Mouse (Mus musculus) adrenal gland (tissue): ENCODE measurements around the gene Gucy2d.

ENCODE experiments used
- intact Hi-C: fragments of 180-260 bp; cut with DNase I; formaldehyde crosslinking; loops from one replicate; pipeline ENCODE4 v1.15.1; 2025
- long read RNA-seq, 2 experiments: library from polyadenylated mRNA; unstranded; transcript quantifications; one replicate each; pipeline ENCODE4 v2.0.0; 2020; ENCODE audit warnings: borderline replicate concordance in 1 of 2; ENCODE audit not compliant: insufficient replicate concordance in 1 of 2

Gene Gucy2d
- long read RNA-seq, experiment 1 = 0 reads
- long read RNA-seq, experiment 2 = 0 reads

DNA sequence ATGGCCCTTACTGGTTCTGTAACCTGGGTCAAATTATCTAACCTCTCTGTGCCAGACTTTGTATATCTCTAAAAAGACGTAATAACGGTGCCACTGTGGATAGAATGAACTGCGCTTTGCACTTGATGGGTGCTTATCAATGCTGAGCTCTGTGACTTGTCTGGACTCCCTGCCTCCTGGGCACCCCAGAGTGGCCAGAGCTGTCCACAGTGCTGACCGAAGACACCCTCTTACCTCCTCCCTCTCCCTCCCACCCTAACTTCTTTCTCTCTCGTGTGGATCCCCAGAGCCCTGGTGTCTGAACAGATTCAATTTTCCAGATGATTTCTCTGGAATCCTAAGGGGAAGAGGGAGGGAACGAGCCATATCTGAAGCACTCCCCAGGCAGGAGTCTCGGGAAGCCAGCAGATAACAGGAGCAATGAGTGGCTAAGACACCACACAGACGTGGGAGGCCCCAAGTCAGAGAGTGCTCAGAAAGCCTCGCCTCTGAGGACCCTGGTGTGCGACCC is at the start of gene Gucy2d:
Gucy2d (plus strand) TSS at position 461 of the 511 bp plus-strand sequence.
- intact Hi-C loops = no loop called here

DNA sequence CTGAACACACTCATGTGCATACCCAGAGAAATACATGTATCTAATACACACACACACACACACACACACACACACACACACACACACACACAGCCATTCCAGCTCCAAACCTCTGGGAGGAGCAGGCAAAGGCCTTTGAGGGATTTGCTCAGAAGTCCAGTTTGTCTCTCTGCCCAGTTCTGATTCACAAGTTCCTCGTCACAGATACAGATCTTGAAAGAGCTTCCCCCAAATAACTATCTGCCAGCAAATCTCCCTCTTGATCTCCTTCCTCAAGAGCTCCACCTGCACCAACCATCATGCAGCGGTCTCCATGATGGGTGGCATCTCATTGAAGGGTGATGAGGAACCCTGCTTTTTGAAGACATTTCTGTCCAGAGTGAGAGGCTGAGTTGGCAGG is 49.7 kb upstream of the Gucy2d start:
- intact Hi-C loops = no loop called here

DNA sequence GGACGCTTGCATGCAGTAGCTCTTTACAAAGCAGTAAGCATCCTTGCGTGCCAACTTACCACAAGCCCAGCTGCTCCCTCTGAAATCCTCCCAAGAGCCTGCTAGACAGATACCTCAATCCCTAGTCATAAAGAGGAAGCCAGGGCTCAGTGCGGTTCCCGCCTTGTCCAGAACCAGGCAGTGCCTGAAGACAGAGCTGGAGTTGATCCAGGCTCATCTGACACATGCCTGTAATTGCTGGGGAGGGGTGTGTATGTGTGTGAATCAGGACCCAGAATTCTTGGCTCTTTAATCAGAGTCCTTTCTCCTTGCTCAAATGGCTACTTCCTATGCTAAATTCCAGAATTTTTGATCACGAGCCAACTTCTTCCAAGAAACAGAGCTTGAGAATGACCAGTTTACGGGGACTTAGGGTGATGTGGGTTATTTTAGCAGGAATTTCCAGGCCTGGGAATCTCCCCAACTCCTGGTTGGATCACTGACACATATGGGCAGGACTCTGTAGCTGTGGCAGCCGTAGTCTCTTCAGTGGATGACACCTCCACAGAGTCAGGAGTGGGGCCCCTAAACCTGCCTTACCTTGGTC is 48.8 kb upstream of the Gucy2d start:
- intact Hi-C loops = no loop called here

DNA sequence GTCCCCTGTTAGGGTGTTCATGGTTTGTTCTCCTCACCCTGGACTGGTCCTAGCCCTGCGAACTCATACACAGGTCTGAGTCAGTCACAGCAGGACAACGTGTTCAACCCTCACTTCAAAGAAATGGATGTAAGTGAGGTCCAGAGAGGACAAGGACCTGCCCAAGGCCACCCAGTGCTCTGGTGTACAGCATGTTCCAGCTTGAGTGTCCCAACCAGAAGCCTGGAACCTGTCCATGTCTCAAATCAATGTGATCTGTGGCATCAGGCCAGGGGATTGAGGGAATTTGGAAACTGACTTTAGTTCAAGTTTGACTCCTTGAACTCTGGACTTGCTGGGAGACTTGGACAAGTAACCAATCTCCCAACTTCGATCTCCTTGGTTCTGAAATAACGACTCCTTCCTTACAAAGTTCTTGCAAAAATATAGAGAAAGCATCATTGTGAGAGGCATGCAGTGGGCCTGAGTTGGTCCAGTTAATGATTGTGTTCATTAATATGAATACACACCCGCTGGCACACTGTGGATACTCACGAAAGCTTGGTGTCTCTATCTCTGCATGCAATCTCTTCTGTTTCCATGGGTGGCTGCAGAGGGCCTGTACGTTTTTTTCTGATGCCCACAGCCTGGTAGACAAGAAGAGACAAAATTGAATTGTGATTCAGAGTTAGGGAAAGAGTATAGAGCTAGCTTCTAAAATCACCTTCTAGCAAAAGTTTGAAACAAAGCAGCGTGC is 47.6 kb upstream of the Gucy2d start:
- intact Hi-C loops = no loop called here

DNA sequence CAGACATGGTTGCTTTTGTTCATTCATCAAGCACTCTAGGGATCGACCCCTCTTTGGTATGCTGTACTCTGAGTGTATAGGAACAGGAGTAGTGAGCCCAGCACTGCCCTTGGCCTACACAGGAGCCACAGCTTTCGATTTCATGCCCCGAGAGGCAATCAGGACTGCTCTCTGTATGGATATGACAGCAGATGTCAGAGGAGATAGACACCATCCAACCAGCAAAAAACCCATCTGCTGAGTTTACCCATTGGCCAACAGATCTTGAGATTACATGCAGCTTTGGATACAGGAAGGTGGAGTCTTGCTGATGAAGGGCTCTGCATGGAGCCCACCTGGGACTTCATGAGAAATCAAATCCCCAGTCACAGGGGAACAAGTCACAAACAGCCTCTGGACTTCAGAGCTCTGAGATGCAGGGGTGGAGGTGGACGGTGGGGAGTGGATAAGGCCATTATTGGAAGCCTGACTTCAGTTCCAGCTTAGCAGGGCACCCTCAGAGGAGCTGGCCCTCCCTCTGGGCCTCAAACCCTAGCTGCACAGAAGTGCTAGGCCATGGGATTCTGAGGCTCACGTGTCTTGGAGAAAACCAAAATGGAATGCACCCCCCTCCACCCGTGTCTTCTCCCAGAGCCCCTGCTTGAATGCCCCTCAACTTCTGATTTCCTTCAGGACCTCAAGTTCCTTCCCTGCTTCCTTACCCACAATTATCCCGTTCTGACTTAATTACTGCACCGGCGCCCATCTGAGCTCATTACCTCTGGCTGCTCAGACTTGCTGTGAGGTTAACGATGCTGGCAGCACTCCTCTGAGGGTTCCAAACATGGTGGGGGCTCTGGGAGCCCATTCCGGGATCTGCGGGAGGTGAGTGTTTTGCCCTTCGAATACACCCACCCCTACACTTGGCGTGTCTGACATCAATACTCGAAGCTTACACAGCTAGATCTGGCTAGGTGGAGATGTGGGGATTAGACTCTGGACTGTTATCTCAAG is 37.3 kb upstream of the Gucy2d start:
- intact Hi-C loops = no loop called here

DNA sequence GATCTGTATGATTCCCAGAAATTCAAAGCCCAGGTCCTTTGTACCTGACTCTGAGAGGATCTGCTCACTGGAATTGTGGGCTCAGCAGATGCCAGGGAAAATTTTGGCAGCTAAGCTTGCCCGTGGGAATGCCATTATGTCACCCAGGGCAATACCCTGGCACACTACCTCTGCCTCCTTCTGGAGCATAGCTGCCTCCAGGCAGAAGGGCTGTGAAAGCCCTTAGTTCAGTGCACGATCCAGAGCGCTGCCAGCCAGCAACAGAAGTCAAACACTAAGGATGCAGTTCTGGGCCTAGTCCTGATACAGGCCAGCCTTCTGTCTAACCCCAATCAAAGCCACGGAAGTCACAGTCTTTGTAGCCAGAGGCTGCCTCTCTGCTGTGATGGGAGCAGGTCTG is 36.2 kb upstream of the Gucy2d start:
- intact Hi-C loops = no loop called here

DNA sequence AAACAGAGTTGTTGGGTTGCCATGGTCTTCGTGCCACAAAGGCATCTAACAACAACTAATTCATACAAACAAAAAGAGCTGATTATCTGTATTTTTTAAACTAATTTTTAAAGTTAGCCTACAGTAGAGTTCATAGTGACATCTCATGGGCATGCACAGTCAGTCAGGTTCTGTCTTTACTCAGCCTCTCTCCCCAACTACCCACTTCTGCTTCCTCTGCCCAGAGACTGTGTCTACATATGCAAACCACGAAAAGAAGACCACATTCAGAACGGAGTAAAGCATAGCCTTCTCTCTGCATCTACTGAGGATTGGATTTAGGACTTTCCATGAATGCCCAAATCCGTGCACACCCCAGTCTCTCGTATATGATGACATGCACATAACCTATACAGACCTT is 32.6 kb upstream of the Gucy2d start:
- intact Hi-C loops = no loop called here

DNA sequence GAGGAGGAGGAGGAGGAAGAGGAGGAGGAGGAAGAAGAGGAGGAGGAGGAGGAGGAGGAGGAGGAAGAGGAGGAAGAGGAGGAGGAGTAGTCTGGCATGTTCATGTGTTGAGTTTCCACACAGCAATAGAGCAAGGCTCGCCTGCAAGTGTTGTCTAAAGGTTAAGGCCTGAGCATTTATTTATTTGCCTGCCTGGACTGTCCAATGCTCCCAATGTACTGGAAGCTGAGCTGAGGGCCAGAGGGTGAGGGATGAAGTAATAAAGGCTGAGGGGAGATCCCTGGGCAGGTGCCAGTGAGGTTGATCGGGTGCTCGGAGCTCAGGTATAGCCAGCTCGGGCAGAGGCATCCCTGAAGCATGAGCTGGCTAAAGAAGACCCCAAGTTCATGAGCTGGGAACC is 27.1 kb upstream of the Gucy2d start:
- intact Hi-C loops = no loop called here

DNA sequence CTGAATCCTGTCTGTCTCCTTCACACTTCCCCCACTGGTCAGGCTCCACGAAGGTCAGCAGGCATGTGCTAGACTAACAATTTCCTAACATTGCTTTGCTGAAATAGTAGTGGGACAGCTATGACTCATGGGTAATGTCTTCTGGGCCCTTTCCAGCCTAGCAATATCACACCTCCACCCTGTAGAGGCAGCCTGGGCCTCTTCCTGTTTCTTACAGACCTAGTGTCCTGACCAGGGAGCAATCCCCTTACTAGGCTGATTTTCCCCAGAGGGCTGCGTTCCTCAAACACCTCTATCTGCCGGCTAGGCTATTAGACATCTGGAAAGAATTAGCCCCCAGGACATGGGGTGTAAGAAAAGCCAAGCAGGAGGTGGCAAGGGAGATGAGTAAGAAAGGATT is 24.7 kb upstream of the Gucy2d start:
- intact Hi-C loops = no loop called here

DNA sequence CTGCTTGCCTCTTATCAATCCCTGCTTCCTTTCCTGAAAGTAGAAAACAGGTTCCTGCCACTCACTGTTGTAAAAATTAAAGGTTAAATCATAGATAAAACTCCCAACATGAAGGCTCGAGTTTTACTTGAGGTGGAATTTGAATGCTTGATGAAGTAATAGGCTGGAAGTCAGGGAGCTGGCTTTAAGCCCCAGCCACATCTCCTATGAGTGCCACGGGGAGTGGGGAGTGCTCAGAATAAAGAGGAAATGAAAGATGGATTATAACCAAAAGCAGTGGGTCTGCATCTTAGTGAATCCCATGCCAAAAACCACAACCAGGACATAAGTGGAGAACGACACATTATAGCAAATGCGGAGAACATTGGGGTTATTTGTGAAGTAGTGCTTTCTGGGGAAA is 24.2 kb upstream of the Gucy2d start:
- intact Hi-C loops = no loop called here

DNA sequence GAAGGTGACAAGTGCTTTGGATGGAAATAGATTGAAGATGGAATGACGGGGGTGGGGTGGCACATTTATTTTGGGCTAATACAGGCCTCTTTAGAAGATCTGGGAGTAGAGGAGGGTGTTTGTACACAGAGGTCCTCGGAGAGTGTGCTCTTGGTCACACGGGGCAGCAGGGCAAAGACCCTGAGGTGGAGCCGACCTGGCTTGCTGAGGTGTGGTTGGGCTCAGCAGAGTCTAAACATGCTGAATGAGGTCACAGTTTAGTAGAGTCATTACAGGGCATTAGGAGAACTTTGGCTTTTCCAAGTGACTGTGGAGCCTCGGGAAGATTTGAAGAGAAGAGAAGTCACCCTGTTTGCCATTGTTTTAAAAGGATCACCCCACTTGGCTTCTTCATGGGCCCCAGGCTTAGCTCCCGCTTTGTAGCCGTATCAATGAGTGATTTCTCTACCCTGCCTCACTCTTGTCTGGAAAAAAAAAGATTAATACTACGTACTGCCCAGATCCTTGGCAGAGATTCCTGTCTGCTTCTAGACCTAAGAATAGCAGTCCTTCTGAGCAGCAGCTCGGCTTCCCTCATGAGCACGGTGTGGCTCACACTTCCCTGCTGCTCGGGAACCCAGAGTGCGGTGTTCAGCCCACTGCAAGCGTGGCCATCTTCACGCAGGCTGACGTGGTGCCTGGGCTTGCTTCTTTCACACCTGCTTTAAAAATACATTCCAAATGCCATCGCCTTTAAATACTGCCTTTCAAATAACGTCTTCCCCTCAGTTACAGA is 22.0 kb upstream of the Gucy2d start:
- intact Hi-C loops = no loop called here

DNA sequence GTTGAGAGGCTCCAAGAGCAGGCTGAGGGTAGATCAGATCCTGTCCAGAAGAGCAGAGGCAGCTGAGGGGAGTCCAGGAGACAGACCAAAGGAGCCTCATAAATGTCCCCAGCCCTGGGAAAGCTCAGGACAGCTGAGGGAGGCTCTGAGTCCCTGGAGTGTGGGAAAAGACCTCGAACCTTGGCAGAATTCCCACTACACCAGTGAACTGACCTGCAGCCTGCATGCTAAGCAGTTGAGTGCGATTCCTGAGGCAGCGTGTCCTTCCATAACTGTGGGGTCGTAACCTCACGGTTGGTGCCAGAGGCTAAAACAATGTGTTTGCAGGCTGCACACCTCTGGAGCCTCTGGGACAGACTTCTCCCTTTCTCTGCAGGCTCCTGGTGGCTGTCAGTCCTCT is 20.9 kb upstream of the Gucy2d start:
- intact Hi-C loops = no loop called here

DNA sequence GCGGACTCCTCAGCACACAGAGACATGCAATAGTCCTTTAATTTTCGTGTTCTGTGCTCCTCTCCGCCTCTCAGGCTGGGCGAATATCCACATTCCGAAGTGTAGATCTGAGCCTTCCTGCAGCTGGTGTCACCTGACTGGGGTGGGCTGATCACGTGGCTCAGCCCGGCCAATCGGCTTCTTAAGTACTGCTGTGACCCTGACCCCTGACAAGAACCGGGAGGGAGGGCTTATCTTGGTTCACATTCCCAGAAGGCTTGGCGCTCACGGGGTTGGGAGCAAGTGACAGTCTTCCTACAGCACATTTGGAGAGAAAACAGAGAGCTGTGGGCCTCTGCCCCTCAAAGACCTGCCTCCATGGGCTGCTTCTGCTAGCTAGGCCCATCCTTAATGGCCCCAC is 16.7 kb upstream of the Gucy2d start:
- intact Hi-C loops = no loop called here

DNA sequence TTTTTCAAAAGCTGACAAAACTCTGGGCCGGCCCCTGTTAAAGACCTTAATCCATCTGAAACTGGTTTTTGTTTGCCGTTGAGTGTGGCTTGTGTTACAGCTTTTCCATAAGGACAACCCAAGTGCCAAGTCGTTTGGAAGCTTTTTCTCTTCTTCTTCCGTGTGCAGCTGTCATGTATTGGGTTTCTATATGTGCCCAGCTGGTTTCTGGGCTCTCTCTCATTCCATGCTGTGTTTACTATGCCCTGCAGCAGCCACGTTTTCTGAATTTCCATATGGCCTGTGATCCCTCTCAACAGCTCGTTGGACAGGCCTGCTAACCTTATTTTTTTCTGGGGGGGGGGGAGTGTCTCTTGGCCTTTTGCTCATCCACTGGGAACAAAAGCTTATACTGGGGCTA is 15.8 kb upstream of the Gucy2d start:
- intact Hi-C loops = no loop called here

DNA sequence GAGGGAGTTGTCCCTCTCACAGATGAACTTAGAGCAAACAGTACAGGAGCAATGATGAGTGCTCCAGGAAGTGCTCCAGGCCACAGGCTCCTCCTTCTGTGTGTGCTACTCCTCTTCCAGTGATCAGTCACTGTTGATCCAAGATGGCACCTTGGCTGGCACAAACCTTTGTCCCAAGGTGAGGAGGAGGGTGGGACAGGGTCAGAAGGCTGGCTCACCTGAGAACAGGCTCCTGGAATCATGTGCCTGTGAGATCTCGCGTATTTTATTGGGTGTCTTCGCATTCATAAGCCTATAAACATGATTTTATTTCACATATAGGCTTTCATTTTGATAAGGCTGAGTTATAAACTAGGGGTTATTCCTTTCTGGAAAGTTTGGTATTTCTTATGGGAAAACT is 14.7 kb upstream of the Gucy2d start:
- intact Hi-C loops = no loop called here

DNA sequence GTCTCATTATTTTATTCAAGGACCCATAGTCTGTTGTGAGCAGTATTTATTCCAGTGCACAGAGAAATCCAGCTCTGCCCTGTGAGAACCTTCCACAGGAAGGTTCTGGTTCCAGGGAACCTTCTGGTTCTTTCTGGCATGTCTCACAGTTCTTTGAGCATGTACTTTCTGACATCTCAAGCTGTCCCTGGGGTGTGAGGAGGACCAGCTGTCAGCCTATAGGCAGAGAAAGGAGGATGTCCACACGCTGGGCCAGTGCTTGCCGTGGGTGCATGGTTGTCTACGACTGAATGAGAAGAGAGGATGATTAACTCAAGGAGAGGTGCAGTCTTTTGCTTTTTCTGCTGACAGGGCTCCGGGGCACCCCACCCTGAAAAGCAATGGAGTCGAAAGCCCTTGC is 13.6 kb upstream of the Gucy2d start:
- intact Hi-C loops = no loop called here

DNA sequence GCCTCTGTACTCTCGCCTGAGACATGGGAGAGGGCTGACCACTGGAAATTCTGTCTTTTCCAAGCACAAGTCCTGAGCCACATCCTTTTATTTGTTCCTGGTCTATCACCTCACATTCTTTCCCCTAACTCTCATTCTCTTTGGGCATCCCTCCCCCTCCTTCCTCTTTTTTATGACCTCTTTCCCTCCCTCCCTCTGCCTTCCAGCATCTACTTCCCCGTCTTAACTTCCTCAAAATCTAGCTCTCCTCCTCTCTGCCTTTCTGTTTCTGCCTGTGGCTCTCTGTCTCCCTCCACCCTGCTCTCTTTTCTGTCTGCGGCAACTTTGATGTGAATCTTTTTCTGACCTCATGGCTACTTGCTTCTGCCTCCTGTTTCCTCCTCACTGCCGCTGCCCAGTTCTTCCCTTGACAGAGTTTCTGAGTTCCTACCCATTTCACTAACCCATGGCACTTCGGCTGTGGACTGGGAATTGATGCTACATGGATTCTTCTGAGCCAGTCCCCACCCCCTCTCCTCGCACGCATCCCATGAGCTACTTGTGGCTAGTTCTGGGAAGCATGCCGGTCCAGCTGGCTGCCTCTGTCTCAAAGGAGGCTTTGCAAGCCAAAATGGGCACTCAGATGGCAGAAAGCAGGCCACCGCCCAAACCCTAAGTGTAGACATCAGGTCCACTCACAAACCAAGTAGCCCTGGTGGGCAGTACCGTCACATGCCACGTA is 12.9 kb upstream of the Gucy2d start:
- intact Hi-C loops = no loop called here

DNA sequence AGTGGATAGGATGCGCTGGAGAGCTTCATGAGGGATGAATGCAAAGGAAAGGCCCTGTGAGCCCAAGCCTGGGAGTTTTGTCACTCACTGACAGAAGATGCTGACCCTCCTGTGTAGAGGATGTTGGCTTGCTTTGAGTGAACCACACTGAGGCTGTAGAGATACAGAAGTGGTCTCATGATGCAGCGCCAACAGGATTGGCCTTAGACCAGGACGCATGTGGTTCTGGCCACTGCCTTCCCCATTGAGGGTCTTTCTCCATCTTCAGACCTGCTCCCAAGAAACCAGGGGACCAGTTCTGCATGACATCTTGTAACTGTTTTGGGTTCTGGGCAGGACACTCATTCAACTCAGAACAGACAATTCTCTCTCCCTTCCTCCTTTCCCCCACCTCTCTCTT is 10.6 kb upstream of the Gucy2d start:
- intact Hi-C loops = no loop called here

DNA sequence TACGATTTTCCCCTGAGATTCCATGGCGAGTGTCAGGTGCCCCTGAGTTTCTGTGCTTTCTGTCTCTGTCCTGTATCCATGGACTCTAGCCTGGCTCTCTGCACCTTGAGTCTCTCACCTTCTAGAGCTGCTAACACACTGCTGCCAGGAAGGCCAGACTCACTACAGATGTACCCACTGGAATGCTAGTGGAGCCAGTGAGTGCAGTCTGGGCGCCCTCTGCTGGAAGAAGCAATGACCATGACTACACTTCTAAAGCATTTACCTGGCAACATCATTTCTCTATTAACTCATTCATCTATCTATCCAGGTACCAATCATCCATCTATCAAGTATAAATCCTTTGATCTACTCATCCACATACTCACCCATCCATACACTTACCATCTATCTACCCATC is 9.4 kb upstream of the Gucy2d start:
- intact Hi-C loops = loop anchor here (1.0 to 5.0 kb wide), 2 partner anchors 81 to 143 kb away; no protein-coding TSS in a partner anchor

DNA sequence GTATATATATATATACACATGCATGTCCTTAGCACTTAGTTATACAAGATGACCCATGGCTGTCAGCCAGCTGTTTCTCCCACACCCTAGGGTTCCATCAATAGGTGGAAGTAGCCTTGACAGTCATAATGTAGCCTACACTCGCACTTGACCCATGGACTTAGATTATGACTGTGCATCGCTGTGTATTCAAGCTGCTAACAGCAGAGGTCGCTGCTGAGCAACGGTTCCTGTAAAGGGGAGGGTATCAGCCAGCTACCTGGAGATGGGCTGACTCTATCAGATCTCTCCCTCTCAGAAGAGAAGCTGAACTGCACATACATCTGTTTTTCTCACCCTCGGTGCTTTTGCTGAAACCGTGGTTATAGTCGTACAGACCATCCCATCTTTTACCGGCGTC is 2.6 kb upstream of the Gucy2d start:
- intact Hi-C loops = no loop called here
